Mouse (Mus musculus) limb, embryonic 14.5 days (tissue): ENCODE data around the gene Boc. TPM values are rescaled to one million over a fixed set of nuclear protein-coding genes. Genes with fewer than 3 reads are reported as not detected.

Experiments
- ATAC-seq: fragments of 200-750 bp; cut with Nextera tagmentation; 2 replicates; pipeline ENCODE4 v1.8.0; 2017; ENCODE audit warnings: low read depth, moderate number of reproducible peaks, moderate TSS enrichment; ENCODE audit not compliant: low FRiP score
- DNase-seq: peaks from one replicate; pipeline ENCODE4 v3.0.0-alpha.2; 2015; ENCODE audit warnings: low spot score
- H3K27ac ChIP-seq: fragments of 300-500 bp; sonication (generic); replicated peaks from 2 replicates; pipeline ENCODE4 v1.5.1; 2014; ENCODE audit warnings: low read depth, mild to moderate bottlenecking, low read length, moderate library complexity, mixed read lengths
- H3K27me3 ChIP-seq: fragments of 300-500 bp; sonication (generic); 2 replicates; pipeline ENCODE4 v1.6.1; 2014; ENCODE audit warnings: low read length, mixed read lengths; ENCODE audit not compliant: control insufficient read depth, insufficient read depth
- H3K36me3 ChIP-seq: fragments of 300-500 bp; sonication (generic); 2 replicates; pipeline ENCODE4 v1.6.1; 2014; ENCODE audit warnings: mild to moderate bottlenecking, low read length, moderate library complexity, mixed read lengths; ENCODE audit not compliant: control insufficient read depth, insufficient read depth
- H3K4me1 ChIP-seq: fragments of 300-500 bp; sonication (generic); 2 replicates; pipeline ENCODE4 v1.6.1; 2014; ENCODE audit warnings: antibody characterized with exemption, low read length, mixed read lengths; ENCODE audit not compliant: control insufficient read depth, insufficient read depth
- H3K4me2 ChIP-seq: fragments of 300-500 bp; sonication (generic); replicated peaks from 2 replicates; pipeline ENCODE4 v1.6.1; 2014; ENCODE audit warnings: low read depth, mild to moderate bottlenecking, low read length, moderate library complexity; ENCODE audit not compliant: severe bottlenecking
- H3K4me3 ChIP-seq: fragments of 300-500 bp; sonication (generic); replicated peaks from 2 replicates; pipeline ENCODE4 v1.5.1; 2014; ENCODE audit warnings: low read length
- H3K9ac ChIP-seq: fragments of 300-500 bp; sonication (generic); 2 replicates; pipeline ENCODE4 v1.6.1; 2014; ENCODE audit warnings: mild to moderate bottlenecking, low read depth, low read length, moderate library complexity; ENCODE audit not compliant: severe bottlenecking
- H3K9me3 ChIP-seq: fragments of 300-500 bp; sonication (generic); 2 replicates; pipeline ENCODE4 v1.6.1; 2016; ENCODE audit warnings: low read length; ENCODE audit not compliant: control insufficient read depth
- POLR2A ChIP-seq: fragments of 200-500 bp; IDR thresholded peaks from 2 replicates; pipeline ENCODE4 v1.8.0; 2012; ENCODE audit warnings: inconsistent platforms, mild to moderate bottlenecking, moderate library complexity, borderline replicate concordance; ENCODE audit not compliant: insufficient read depth, insufficient read length; ENCODE audit errors: extremely low read depth
- WGBS: fragments of 180-500 bp; shearing (Covaris S2); extraction: QIAGEN DNeasy Blood & Tissue Kit; methylation state at CpG from one replicate; pipeline ENCODE4 v1.1.7; 2014; 5-methylcytosine and 5-hydroxymethylcytosine counted together
- polyA plus RNA-seq, 2 experiments: library from polyadenylated mRNA; depleted of rRNA in 1 of 2; stranded (reverse) in 1 of 2; unstranded in 1 of 2; fragments of >200 nt; fragmentation: Nextera tagmentation in 1 of 2; extraction: Ambion mirVana in 1 of 2; gene quantifications; 2 replicates each; pipeline versions ENCODE4 v1.2.1 to v1.2.3; 2012 to 2014

The Boc gene
- polyA plus RNA-seq, 2 experiments, result 59.8 to 91.4 TPM

GRCm38 (mm10) chr16:44528955-44529354 lies 29.7 kb downstream of the Boc start:
- H3K9me3 ChIP-seq, result no peaks in the 10 kb centered on the region
- no peak for DNase-seq
- H3K27me3 ChIP-seq, result no peaks in the 10 kb centered on the region
- no peak for ATAC-seq
- H3K4me1 ChIP-seq, result peaks cover 62% of the 10 kb centered on the region
- H3K4me3 ChIP-seq, result no peak overlapping the region
- WGBS, result 91% methylated on average over 7 of the region's 7 CpGs
- TF ChIP-seq POLR2A, result no peak
- no peak overlapping the region for H3K27ac ChIP-seq
- no peak overlapping the region for H3K9ac ChIP-seq
- peaks cover 37% of the 10 kb centered on the region for H3K36me3 ChIP-seq
- H3K4me2 ChIP-seq, result no peak overlapping the region

- H3K4me3 ChIP-seq, result no peak overlapping the region
- no peaks in the 10 kb centered on the region for H3K9me3 ChIP-seq
- H3K27ac ChIP-seq, result peak overlapping the region; percentile 38; the same call in 1 of the 2 replicates
- no peaks in the 10 kb centered on the region for H3K27me3 ChIP-seq
- TF ChIP-seq POLR2A, result no peak
- DNase-seq (no peak), ATAC-seq (no peak)
- H3K36me3 ChIP-seq, result peaks cover 31% of the 10 kb centered on the region
- H3K4me2 ChIP-seq, result 0 out of 2 replicates have a peak overlapping the region, but pooled peaks have one; percentile 9
- peaks cover 59% of the 10 kb centered on the region for H3K4me1 ChIP-seq
- WGBS, result 38% methylated on average over 11 of the region's 11 CpGs
- no peak overlapping the region for H3K9ac ChIP-seq
Observed at GRCm38 (mm10) chr16:44527218-44527905, 31.3 kb downstream of the Boc start.

GRCm38 (mm10) chr16:44526689-44527088 lies 32.0 kb downstream of the Boc start:
- H3K4me3 ChIP-seq, result no peak overlapping the region
- peaks cover 24% of the 10 kb centered on the region for H3K36me3 ChIP-seq
- H3K4me2 ChIP-seq, result peak overlapping the region; percentile 19
- H3K4me1 ChIP-seq, result peaks cover 54% of the 10 kb centered on the region
- no peaks in the 10 kb centered on the region for H3K9me3 ChIP-seq
- WGBS, result 30% methylated on average over 12 of the region's 12 CpGs
- H3K27me3 ChIP-seq, result no peaks in the 10 kb centered on the region
- no peak overlapping the region; the same call in 1 of the 2 replicates for H3K9ac ChIP-seq
- no peak for ATAC-seq
- no peak for DNase-seq
- peak overlapping the region; percentile 70; the same call in 1 of the 2 replicates for H3K27ac ChIP-seq
- no peak for TF ChIP-seq POLR2A

- Histone ChIP-seq H3K36me3 (peaks cover 26% of the 10 kb centered on the region), H3K4me2 (no peak overlapping the region), H3K4me3 (no peak overlapping the region), H3K4me1 (peaks cover 47% of the 10 kb centered on the region), H3K27ac (no peak overlapping the region), H3K9ac (no peak overlapping the region), H3K27me3 (no peaks in the 10 kb centered on the region), H3K9me3 (no peaks in the 10 kb centered on the region)
- ATAC-seq (no peak), DNase-seq (no peak)
- TF ChIP-seq POLR2A, result no peak
- WGBS, result 81% methylated on average over 1 of the region's 1 CpGs
Observed at GRCm38 (mm10) chr16:44526044-44526443, 32.7 kb downstream of the Boc start.

GRCm38 (mm10) chr16:44523595-44523994 lies 35.1 kb downstream of the Boc start:
- 60% methylated on average over 7 of the region's 7 CpGs for WGBS
- Histone ChIP-seq H3K9ac (no peak overlapping the region), H3K36me3 (peaks cover 31% of the 10 kb centered on the region), H3K4me2 (no peak overlapping the region), H3K27ac (no peak overlapping the region), H3K27me3 (no peaks in the 10 kb centered on the region), H3K9me3 (no peaks in the 10 kb centered on the region), H3K4me1 (peaks cover 33% of the 10 kb centered on the region), H3K4me3 (no peak overlapping the region)
- no peak for ATAC-seq
- no peak for TF ChIP-seq POLR2A
- no peak for DNase-seq

- TF ChIP-seq POLR2A, result no peak
- ATAC-seq (no peak), DNase-seq (no peak)
- Histone ChIP-seq H3K27ac (no peak overlapping the region), H3K9ac (no peak overlapping the region), H3K4me1 (peaks cover 5% of the 10 kb centered on the region), H3K9me3 (no peaks in the 10 kb centered on the region), H3K4me2 (no peak overlapping the region), H3K36me3 (peaks cover 87% of the 10 kb centered on the region), H3K27me3 (no peaks in the 10 kb centered on the region), H3K4me3 (no peak overlapping the region)
- 85% methylated on average over 6 of the region's 6 CpGs for WGBS
Observed at GRCm38 (mm10) chr16:44516498-44516897, 42.2 kb downstream of the Boc start.
